Mouse (Mus musculus): ENCODE measurements around the gene Rasgef1b. TPM values are rescaled to one million over a fixed set of nuclear protein-coding genes. Genes with fewer than 3 reads are reported as not detected.

The Rasgef1b gene
- total and polyA plus RNA-seq, 3 experiments: 0.17 to 0.26 (median 0.21) TPM

DNA sequence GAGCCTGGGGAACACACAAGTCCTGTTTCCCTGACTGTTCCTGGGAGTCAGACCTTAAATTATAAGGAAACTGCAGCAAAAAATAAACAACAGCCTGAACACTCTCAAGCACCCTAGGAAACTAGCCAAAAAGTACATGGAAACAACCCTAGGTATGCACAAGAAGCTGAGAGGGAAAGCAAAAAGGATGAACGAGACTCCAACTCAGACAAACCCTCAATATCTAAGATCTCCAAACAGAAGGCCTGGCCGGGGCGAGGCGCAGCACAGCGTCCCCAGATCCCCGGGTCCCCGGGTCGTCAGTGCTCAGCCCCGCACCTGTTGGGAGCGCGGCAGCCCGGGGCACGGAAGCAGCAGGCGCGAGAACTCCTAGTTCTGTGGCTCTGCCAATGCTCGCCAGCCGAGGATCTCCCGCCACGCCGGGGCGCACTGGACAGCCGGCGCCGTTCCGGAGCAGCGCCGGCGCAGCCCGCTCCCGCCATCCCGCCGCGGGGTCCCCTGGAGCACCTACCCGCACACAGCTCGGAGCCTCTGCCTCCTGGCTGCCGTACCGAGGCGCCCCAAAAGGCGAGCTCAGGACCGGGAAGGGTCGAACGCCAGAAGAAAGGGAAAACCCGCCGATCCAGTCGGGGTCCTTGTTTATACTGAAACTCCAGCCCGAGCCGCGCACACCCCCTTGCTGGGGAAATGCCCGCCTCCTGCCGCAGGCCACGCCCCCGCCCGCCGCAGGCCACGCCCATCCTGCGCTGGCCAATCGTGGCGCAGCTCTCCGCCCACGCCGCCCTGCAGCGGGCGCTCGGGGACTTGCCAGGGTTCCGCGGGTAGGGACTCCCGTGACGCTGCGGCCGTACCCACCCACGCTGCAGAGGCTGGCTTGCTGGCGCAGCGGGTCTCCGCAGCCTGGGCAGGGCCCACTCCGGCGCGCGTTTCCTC, 476.4 kb downstream of the Rasgef1b start:
- Histone ChIP-seq H3K4me2 (ENCODE audit: insufficient read depth, low read depth, poor library complexity, severe bottlenecking) (peak overlapping the region; percentile 43; the same call in 1 of the 2 replicates), H3K79me2 (replicated peaks; ENCODE audit: control insufficient read depth, extremely low read depth, insufficient read depth, poor library complexity, severe bottlenecking) (no peaks in the 10 kb centered on the region), H3K9me3 (replicated peaks; ENCODE audit: low read length) (peaks cover 2% of the 10 kb centered on the region), H3K27ac (ENCODE audit: insufficient read depth, low read depth) (no peak overlapping the region), H3K4me1 (ENCODE audit: control insufficient read depth in 1 of 2, insufficient read depth in 2 of 2) (peaks cover 0 to 10% of the 10 kb centered on the region in 2 experiments; a peak in 2 of 4 replicates), H3K9ac (ENCODE audit: insufficient read depth, low read depth) (no peak overlapping the region), H3K27me3 (replicated peaks) (peaks cover 9% of the 10 kb centered on the region), H3K4me3 (replicated peaks in 1 of 3; ENCODE audit: low read depth in 2 of 3, low read length in 2 of 3, poor library complexity in 1 of 3) (peak overlapping the region; percentile 38 to 69 (median 47)), H3K36me3 (replicated peaks in 1 of 2; ENCODE audit: control insufficient read depth in 1 of 2, insufficient read depth in 1 of 2, low read length in 1 of 2) (no peaks in the 10 kb centered on the region)
- dilution Hi-C loops (cut with MboI; ENCODE audit: extremely low pct_ligation_motif_present, extremely low pct_unique_long_range_greater_than_20kb, low sequenced_read_pairs) (no loop called here), in situ Hi-C loops (cut with MboI; ENCODE audit: low pct_ligation_motif_present, low pct_unique_long_range_greater_than_20kb, low sequenced_read_pairs) (no loop called here)
- DNase-seq (ENCODE audit: extremely low read depth): peak; percentile 74
- 0 out of 2 replicates have a peak, but pooled peaks have one; percentile 27 for TF ChIP-seq SIN3A (IDR thresholded peaks at IDR 0.05; ENCODE audit: low read length)
- TF ChIP-seq ZC3H11A (IDR thresholded peaks at IDR 0.05; ENCODE audit: low read depth, low read length): no peak
- peak; percentile 62; the same call in 1 of the 2 replicates for TF ChIP-seq NRF1 (IDR thresholded peaks at IDR 0.05; ENCODE audit: low read depth, low read length)
- no peak for TF ChIP-seq CHD2 (IDR thresholded peaks at IDR 0.05; ENCODE audit: low read length)
- no peak for TF ChIP-seq UBTF (IDR thresholded peaks at IDR 0.05; ENCODE audit: low read depth, low read length)
- TF ChIP-seq MXI1 (IDR thresholded peaks at IDR 0.05; ENCODE audit: low read depth, low read length): no peak
- TF ChIP-seq USF2 (conservative IDR thresholded peaks at IDR 0.05; ENCODE audit: low read depth, low read length): no peak
- no peak; the same call in 1 of the 2 replicates for TF ChIP-seq SMC3 (IDR thresholded peaks at IDR 0.05; ENCODE audit: low read depth, low read length)
- TF ChIP-seq USF1 (IDR thresholded peaks at IDR 0.05; ENCODE audit: low read depth, low read length): no peak
- TF ChIP-seq RCOR1 (conservative IDR thresholded peaks at IDR 0.05; ENCODE audit: low read depth, low read length): no peak
- no peak for TF ChIP-seq ZKSCAN1 (IDR thresholded peaks at IDR 0.05; ENCODE audit: borderline replicate concordance, low read depth, low read length)
- TF ChIP-seq MAZ (IDR thresholded peaks at IDR 0.05; ENCODE audit: low read depth, low read length): no peak
- TF ChIP-seq IRF4 (IDR thresholded peaks at IDR 0.05; ENCODE audit: low read depth, low read length): 0 out of 2 replicates have a peak, but pooled peaks have one; percentile 7
- no peak for TF ChIP-seq CHD1 (IDR thresholded peaks at IDR 0.05; ENCODE audit: low read depth, low read length)
- no peak for TF ChIP-seq HCFC1 (IDR thresholded peaks at IDR 0.05; ENCODE audit: low read depth, low read length)
- no peak for TF ChIP-seq POLR2A (IDR thresholded peaks at IDR 0.05; ENCODE audit: low read depth, low read length)
- no peak for TF ChIP-seq ZNF384 (IDR thresholded peaks at IDR 0.05; ENCODE audit: low read depth, low read length)
- no peak for TF ChIP-seq PAX5 (IDR thresholded peaks at IDR 0.05; ENCODE audit: low read length)
- TF ChIP-seq MYC (IDR thresholded peaks at IDR 0.05; ENCODE audit: low read depth, low read length): no peak
- TF ChIP-seq MEF2A (IDR thresholded peaks at IDR 0.05; ENCODE audit: borderline replicate concordance, low read depth, low read length): no peak
- TF ChIP-seq RAD21 (IDR thresholded peaks at IDR 0.05; ENCODE audit: low read depth, low read length): no peak; the same call in 1 of the 2 replicates
- no peak for TF ChIP-seq TBP (conservative IDR thresholded peaks at IDR 0.05; ENCODE audit: low read depth, low read length)
- no peak for TF ChIP-seq CTCF (conservative IDR thresholded peaks at IDR 0.05 in 1 of 2, IDR thresholded peaks at IDR 0.05 in 1 of 2; ENCODE audit: low read depth in 2 of 2, low read length in 2 of 2)
- TF ChIP-seq JUN (IDR thresholded peaks at IDR 0.05; ENCODE audit: insufficient read depth, low read depth, low read length): no peak
- no peak for TF ChIP-seq EP300 (IDR thresholded peaks at IDR 0.05; ENCODE audit: low read length)
- TF ChIP-seq NELFE (IDR thresholded peaks at IDR 0.05; ENCODE audit: low read depth, low read length): no peak
- no peak for TF ChIP-seq POLR2AphosphoS2 (IDR thresholded peaks at IDR 0.05; ENCODE audit: low read depth, low read length)
- TF ChIP-seq JUND (conservative IDR thresholded peaks at IDR 0.05; ENCODE audit: low read depth, low read length): no peak
- no peak for TF ChIP-seq MAFK (IDR thresholded peaks at IDR 0.05; ENCODE audit: insufficient replicate concordance, low read length)
- no peak for TF ChIP-seq TCF12 (IDR thresholded peaks at IDR 0.05; ENCODE audit: low read depth, low read length)
- peak; percentile 76 for TF ChIP-seq BHLHE40 (IDR thresholded peaks at IDR 0.05; ENCODE audit: low read depth, low read length)
